Mouse (Mus musculus) testis, adult 2 months (tissue): ENCODE data around the gene Nek5.

Source experiments
- CTCF ChIP-seq: fragments of 200-500 bp; IDR thresholded peaks from 2 replicates; pipeline ENCODE4 v1.5.1; 2012; ENCODE audit warnings: low read depth, mild to moderate bottlenecking, inconsistent platforms, low read length, moderate library complexity; ENCODE audit not compliant: control insufficient read depth, insufficient read depth, insufficient replicate concordance
- POLR2A ChIP-seq: fragments of 200-500 bp; IDR thresholded peaks from 2 replicates; pipeline ENCODE4 v1.6.1; 2012; ENCODE audit warnings: low read depth, mild to moderate bottlenecking, inconsistent platforms, low read length, moderate library complexity; ENCODE audit not compliant: control insufficient read depth

GRCm38 (mm10) chr8:22145831-22146230 is 21.0 kb upstream of the Nek5 start:
- TF ChIP-seq POLR2A (no peak), CTCF (no peak)
